Mouse (Mus musculus) neural tube, embryonic 11.5 days (tissue): ENCODE data around the gene Slc2a12. TPM values are rescaled to one million over a fixed set of nuclear protein-coding genes. Genes with fewer than 3 reads are reported as not detected.
A peak's percentile ranks its signal among the peaks of the same experiment; 100 is the strongest.

Experiments
- ATAC-seq: fragments of 200-750 bp; cut with Nextera tagmentation; 2 replicates; pipeline ENCODE4 v1.8.0; 2017; ENCODE audit warnings: moderate number of reproducible peaks, mild to moderate bottlenecking, moderate TSS enrichment, moderate library complexity; ENCODE audit not compliant: insufficient read depth, low FRiP score, low TSS enrichment
- DNase-seq: peaks from one replicate; pipeline ENCODE4 v3.0.0-alpha.2; 2015; ENCODE audit warnings: low spot score
- H3K27ac ChIP-seq: fragments of 300-500 bp; sonication (generic); 2 replicates; pipeline ENCODE4 v1.5.1; 2014; ENCODE audit warnings: low read depth, mild to moderate bottlenecking, low read length
- H3K27me3 ChIP-seq: fragments of 300-500 bp; sonication (generic); 2 replicates; pipeline ENCODE4 v1.6.1; 2014; ENCODE audit warnings: mild to moderate bottlenecking, low read length, mixed read lengths; ENCODE audit not compliant: control insufficient read depth, insufficient read depth
- H3K36me3 ChIP-seq: fragments of 300-500 bp; sonication (generic); 2 replicates; pipeline ENCODE4 v1.6.1; 2014; ENCODE audit warnings: mild to moderate bottlenecking, low read length, moderate library complexity, mixed read lengths; ENCODE audit not compliant: control insufficient read depth, insufficient read depth
- H3K4me1 ChIP-seq: fragments of 300-500 bp; sonication (generic); 2 replicates; pipeline ENCODE4 v1.6.1; 2014; ENCODE audit warnings: low read length, mixed read lengths; ENCODE audit not compliant: control insufficient read depth, insufficient read depth
- H3K4me2 ChIP-seq: fragments of 300-500 bp; sonication (generic); 2 replicates; pipeline ENCODE4 v1.6.1; 2014; ENCODE audit warnings: low read depth, mild to moderate bottlenecking, moderate library complexity
- H3K4me3 ChIP-seq: fragments of 300-500 bp; sonication (generic); 2 replicates; pipeline ENCODE4 v1.5.1; 2014; ENCODE audit warnings: low read depth, low read length
- H3K9ac ChIP-seq: fragments of 300-500 bp; sonication (generic); 2 replicates; pipeline ENCODE4 v1.6.1; 2014; ENCODE audit warnings: mild to moderate bottlenecking, low read length
- H3K9me3 ChIP-seq: fragments of 300-500 bp; sonication (generic); 2 replicates; pipeline ENCODE4 v1.6.1; 2016; ENCODE audit warnings: low read length; ENCODE audit not compliant: control insufficient read depth
- WGBS: fragments of 180-500 bp; shearing (Covaris S2); extraction: QIAGEN DNeasy Blood & Tissue Kit; methylation state at CpG from one replicate; pipeline ENCODE4 v1.1.7; 2014; 5-methylcytosine and 5-hydroxymethylcytosine counted together
- polyA plus RNA-seq: library from polyadenylated mRNA; unstranded; fragments of >200 nt; fragmentation: Nextera tagmentation; extraction: Ambion mirVana; gene quantifications from 2 replicates; pipeline ENCODE4 v1.2.1, GENCODE M21; 2014

Gene Slc2a12
- polyA plus RNA-seq, 1 experiment from 2014 or later = 0.86 TPM

- Histone ChIP-seq H3K27ac (no peak overlapping the region), H3K4me1 (no peaks in the 10 kb centered on the region), H3K9me3 (no peaks in the 10 kb centered on the region), H3K36me3 (peaks cover 12% of the 10 kb centered on the region; the same call in 1 of the 2 replicates), H3K4me2 (no peak overlapping the region), H3K4me3 (no peak overlapping the region), H3K27me3 (no peaks in the 10 kb centered on the region), H3K9ac (no peak overlapping the region)
- no peak for ATAC-seq
- WGBS = 90% methylated on average over 13 of the region's 13 CpGs
- no peak for DNase-seq
Observed at GRCm38 (mm10) chr10:22710173-22710777, 65.5 kb downstream of the Slc2a12 start.

DNA sequence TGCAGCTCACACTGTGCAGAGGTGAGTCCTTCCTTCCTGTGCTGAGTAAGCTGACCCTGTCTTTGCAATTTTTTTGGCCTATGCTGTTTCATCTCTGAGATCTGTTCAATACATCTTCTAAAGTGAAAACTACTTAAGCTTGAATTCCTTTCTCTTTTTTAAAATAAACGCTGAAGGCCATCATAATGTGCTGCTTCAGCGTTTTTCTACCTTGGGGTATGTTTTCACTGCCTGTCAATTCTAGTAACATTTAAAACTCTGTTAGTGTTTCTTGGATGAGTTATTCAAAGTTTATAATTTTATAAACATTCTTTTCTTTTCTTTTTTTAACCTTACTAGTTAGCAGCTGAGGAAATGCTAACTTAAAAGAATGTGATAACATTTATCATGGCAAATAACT is 68.1 kb downstream of the Slc2a12 start:
- Histone ChIP-seq H3K27me3 (no peaks in the 10 kb centered on the region), H3K4me3 (no peak overlapping the region), H3K4me2 (no peak overlapping the region), H3K4me1 (no peaks in the 10 kb centered on the region), H3K27ac (no peak overlapping the region), H3K9ac (no peak overlapping the region), H3K36me3 (peaks cover 4% of the 10 kb centered on the region; the same call in 1 of the 2 replicates), H3K9me3 (no peaks in the 10 kb centered on the region)
- no peak for DNase-seq
- WGBS = 79% methylated on average over 2 of the region's 2 CpGs
- ATAC-seq = no peak

- no peaks in the 10 kb centered on the region for H3K9me3 ChIP-seq
- 85% methylated on average over 4 of the region's 4 CpGs for WGBS
- peak; percentile 47 for DNase-seq
- no peak overlapping the region for H3K4me2 ChIP-seq
- peaks cover 4% of the 10 kb centered on the region; the same call in 1 of the 2 replicates for H3K36me3 ChIP-seq
- no peak overlapping the region for H3K9ac ChIP-seq
- no peak overlapping the region for H3K4me3 ChIP-seq
- no peaks in the 10 kb centered on the region for H3K4me1 ChIP-seq
- ATAC-seq = no peak
- no peaks in the 10 kb centered on the region for H3K27me3 ChIP-seq
- no peak overlapping the region for H3K27ac ChIP-seq
Observed at GRCm38 (mm10) chr10:22714520-22714919, 69.7 kb downstream of the Slc2a12 start.

DNA sequence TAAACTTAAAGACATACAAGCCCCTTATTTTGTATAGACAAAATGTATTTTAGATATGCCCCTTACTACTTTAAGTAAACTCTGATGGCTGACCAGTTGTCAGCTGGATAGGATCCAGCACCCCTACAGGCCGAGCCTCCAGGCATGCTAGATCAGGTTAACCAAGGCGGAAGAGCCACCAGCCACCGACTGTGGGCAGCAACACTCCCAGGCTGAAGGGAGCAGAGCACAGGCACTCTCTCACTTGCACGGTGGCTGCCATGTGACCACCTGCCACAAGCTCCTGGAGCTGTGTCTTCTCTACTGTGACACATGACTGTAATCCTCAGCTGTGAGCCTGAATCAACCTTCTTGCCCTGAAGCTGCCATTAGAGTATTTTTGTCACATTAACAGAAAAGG is 73.7 kb downstream of the Slc2a12 start:
- no peak for DNase-seq
- Histone ChIP-seq H3K27ac (no peak overlapping the region), H3K36me3 (no peaks in the 10 kb centered on the region), H3K4me1 (no peaks in the 10 kb centered on the region), H3K4me2 (no peak overlapping the region), H3K9ac (no peak overlapping the region), H3K9me3 (no peaks in the 10 kb centered on the region), H3K4me3 (no peak overlapping the region), H3K27me3 (no peaks in the 10 kb centered on the region)
- 51% methylated on average over 4 of the region's 4 CpGs for WGBS
- ATAC-seq = no peak

GRCm38 (mm10) chr10:22720781-22721529 is 76.1 kb downstream of the Slc2a12 start:
- H3K27me3 ChIP-seq = no peaks in the 10 kb centered on the region
- no peaks in the 10 kb centered on the region for H3K9me3 ChIP-seq
- H3K27ac ChIP-seq = no peak overlapping the region
- H3K4me3 ChIP-seq = no peak overlapping the region
- no peak overlapping the region for H3K4me2 ChIP-seq
- 86% methylated on average over 5 of the region's 5 CpGs for WGBS
- no peaks in the 10 kb centered on the region for H3K4me1 ChIP-seq
- no peak overlapping the region for H3K9ac ChIP-seq
- DNase-seq (no peak), ATAC-seq (no peak)
- H3K36me3 ChIP-seq = no peaks in the 10 kb centered on the region

GRCm38 (mm10) chr10:22725166-22725565 is 80.4 kb downstream of the Slc2a12 start:
- ATAC-seq (no peak), DNase-seq (no peak)
- WGBS = 80% methylated on average over 4 of the region's 4 CpGs
- H3K36me3 ChIP-seq = no peaks in the 10 kb centered on the region
- H3K4me2 ChIP-seq = no peak overlapping the region
- H3K4me3 ChIP-seq = no peak overlapping the region
- H3K27me3 ChIP-seq = no peaks in the 10 kb centered on the region
- no peak overlapping the region for H3K27ac ChIP-seq
- H3K4me1 ChIP-seq = peaks cover 11% of the 10 kb centered on the region
- no peak overlapping the region for H3K9ac ChIP-seq
- no peaks in the 10 kb centered on the region for H3K9me3 ChIP-seq

DNA sequence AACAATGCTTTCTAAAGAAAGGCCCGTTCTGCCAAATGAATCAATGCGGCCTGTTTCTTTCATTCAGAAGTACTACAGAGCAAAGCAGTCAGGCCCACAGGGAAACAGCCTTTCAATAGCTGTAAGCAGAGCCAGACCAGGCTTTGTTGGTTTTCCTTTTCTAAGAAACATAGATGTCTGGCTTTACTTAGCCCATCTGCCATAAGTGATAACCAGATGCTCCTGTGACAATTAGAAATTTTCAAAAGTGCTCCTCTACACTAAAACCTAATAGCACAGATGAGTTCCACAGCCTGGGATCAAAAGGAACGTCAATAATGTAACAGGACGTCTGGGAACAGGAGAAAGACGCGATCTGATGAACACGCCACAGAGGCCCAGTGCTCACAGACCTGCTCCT is 81.5 kb downstream of the Slc2a12 start:
- no peaks in the 10 kb centered on the region for H3K27me3 ChIP-seq
- no peak overlapping the region for H3K4me3 ChIP-seq
- DNase-seq = no peak

DNA sequence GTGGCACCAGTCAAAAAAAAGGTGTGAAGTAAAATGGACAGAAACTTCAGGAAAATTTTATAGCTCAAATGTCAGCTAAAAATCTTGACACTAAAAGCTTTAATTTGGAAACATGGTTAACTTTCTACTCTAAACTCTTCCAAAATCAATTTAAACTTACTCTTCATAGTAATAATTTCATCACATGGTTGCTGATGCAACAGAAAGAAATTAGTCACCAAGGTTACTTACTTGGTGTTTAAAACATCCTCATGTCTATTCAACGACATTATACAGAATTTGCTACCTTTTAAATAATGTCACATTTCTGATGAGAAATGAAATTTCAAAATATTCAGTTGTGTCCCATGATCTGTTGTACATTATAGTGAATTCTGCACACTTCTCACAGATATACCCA is 83.4 kb downstream of the Slc2a12 start:
- H3K9me3 ChIP-seq = no peaks in the 10 kb centered on the region
- no peak overlapping the region for H3K9ac ChIP-seq
- H3K27ac ChIP-seq = no peak overlapping the region
- no peaks in the 10 kb centered on the region for H3K36me3 ChIP-seq
- no peak overlapping the region for H3K4me2 ChIP-seq
- ATAC-seq (no peak), DNase-seq (no peak)
- H3K27me3 ChIP-seq = no peaks in the 10 kb centered on the region
- H3K4me3 ChIP-seq = no peak overlapping the region
- H3K4me1 ChIP-seq = peaks cover 12% of the 10 kb centered on the region
- WGBS = 94% methylated on average over 1 of the region's 1 CpGs

More for the DNA sequence above, 81.5 kb downstream of the Slc2a12 start:
- Histone ChIP-seq H3K9ac (no peak overlapping the region), H3K36me3 (no peaks in the 10 kb centered on the region), H3K27ac (no peak overlapping the region), H3K9me3 (no peaks in the 10 kb centered on the region), H3K4me2 (no peak overlapping the region), H3K4me1 (peaks cover 12% of the 10 kb centered on the region)
- ATAC-seq = no peak
- 69% methylated on average over 7 of the region's 7 CpGs for WGBS
